Mouse (Mus musculus) spleen, adult 2 months (tissue): ENCODE results near the gene Tia1. TPM values are rescaled to one million over a fixed set of nuclear protein-coding genes. Genes with fewer than 3 reads are reported as not detected.

ENCODE experiments used
- DNase-seq, 2 experiments: peaks; one replicate each; pipeline versions ENCODE4 v3.0.0 to v3.0.0-alpha.2; 2012 to 2021; ENCODE audit warnings: low spot score in 2 of 2, low read depth in 1 of 2
- H3K27ac ChIP-seq: fragments of 200-500 bp; 2 replicates; pipeline ENCODE4 v1.5.1; 2012; ENCODE audit warnings: low read length, inconsistent platforms; ENCODE audit not compliant: insufficient read depth
- H3K27me3 ChIP-seq: fragments of 200-500 bp; 2 replicates; pipeline ENCODE4 v1.6.1; 2012; ENCODE audit warnings: mild to moderate bottlenecking, moderate library complexity, low read length, inconsistent platforms; ENCODE audit not compliant: control insufficient read depth, insufficient read depth
- H3K36me3 ChIP-seq: fragments of 200-500 bp; 2 replicates; pipeline ENCODE4 v1.6.1; 2012; ENCODE audit warnings: mild to moderate bottlenecking, low read length, inconsistent platforms; ENCODE audit not compliant: control insufficient read depth, insufficient read depth
- H3K4me1 ChIP-seq: fragments of 200-500 bp; 2 replicates; pipeline ENCODE4 v1.6.1; 2011; ENCODE audit warnings: inconsistent platforms; ENCODE audit not compliant: control insufficient read depth, insufficient read depth, insufficient read length
- H3K4me3 ChIP-seq: fragments of 200-500 bp; 2 replicates; pipeline ENCODE4 v1.5.1; 2011; ENCODE audit warnings: mild to moderate bottlenecking, inconsistent platforms; ENCODE audit not compliant: insufficient read depth, insufficient read length; ENCODE audit errors: extremely low read depth
- CTCF ChIP-seq: fragments of 200-500 bp; IDR thresholded peaks from 2 replicates; pipeline ENCODE4 v1.5.1; 2011; ENCODE audit warnings: mild to moderate bottlenecking, inconsistent platforms; ENCODE audit not compliant: insufficient read depth, insufficient read length, insufficient replicate concordance; ENCODE audit errors: extremely low read depth
- POLR2A ChIP-seq: fragments of 200-500 bp; IDR thresholded peaks from 2 replicates; pipeline ENCODE4 v1.6.1; 2011; ENCODE audit warnings: low read depth, low read length, inconsistent platforms
- WGBS: fragments of 180-500 bp; shearing (Covaris S2); methylation state at CpG from one replicate; pipeline ENCODE4 v1.1.7; 2018; 5-methylcytosine and 5-hydroxymethylcytosine counted together
- polyA plus RNA-seq: library from polyadenylated mRNA; depleted of rRNA; stranded (reverse); fragments of >200 nt; gene quantifications from 2 replicates; pipeline ENCODE4 v1.2.3, GENCODE M21; 2012

The Tia1 gene
- polyA plus RNA-seq, 1 experiment = 15.4 TPM

- TF ChIP-seq POLR2A = no peak
- TF ChIP-seq CTCF = no peak
- 95% methylated on average over 9 of the region's 9 CpGs for WGBS
These were observed 9.0 kb upstream of the Tia1 start for GRCm38 (mm10) chr6:86395021-86395420.

DNA sequence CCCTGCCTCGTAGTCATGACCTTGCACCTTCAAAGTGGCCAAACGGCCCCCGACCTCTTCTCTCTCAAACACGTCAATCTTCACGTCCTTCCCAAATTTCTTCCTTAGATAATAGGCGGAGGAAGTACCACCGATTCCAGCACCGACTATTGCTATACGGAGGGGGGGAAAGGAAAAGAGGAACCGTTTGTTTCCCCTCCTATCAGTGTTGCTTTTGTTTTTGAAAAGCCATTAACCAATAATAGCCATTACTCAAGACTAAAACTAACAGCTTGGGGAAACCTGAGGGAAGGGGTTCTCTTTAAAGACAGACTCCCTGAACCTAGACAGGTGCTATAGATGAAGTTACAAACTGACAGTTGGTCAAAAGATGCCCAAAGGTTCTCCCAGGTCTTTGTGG is 8.1 kb upstream of the Tia1 start:
- no peak for TF ChIP-seq POLR2A
- Histone ChIP-seq H3K27me3 (no peaks in the 10 kb centered on the region), H3K27ac (no peak overlapping the region), H3K4me3 (peak overlapping the region; percentile 93; the same call in 1 of the 2 replicates), H3K4me1 (peaks cover 5% of the 10 kb centered on the region), H3K36me3 (peaks cover 4% of the 10 kb centered on the region)
- WGBS = 19% methylated on average over 10 of the region's 10 CpGs
- DNase-seq = no peak

More at GRCm38 (mm10) chr6:86395021-86395420, 9.0 kb upstream of the Tia1 start:
- H3K4me3 ChIP-seq = no peak overlapping the region
- H3K27ac ChIP-seq = no peak overlapping the region
- peaks cover 5% of the 10 kb centered on the region for H3K4me1 ChIP-seq
- H3K27me3 ChIP-seq = no peaks in the 10 kb centered on the region
- H3K36me3 ChIP-seq = peaks cover 4% of the 10 kb centered on the region
- DNase-seq = no peak

- Histone ChIP-seq H3K27me3 (no peaks in the 10 kb centered on the region), H3K4me1 (peaks cover 5% of the 10 kb centered on the region), H3K27ac (peak within 1 kb of the TSS; percentile 66), H3K4me3 (peak within 1 kb of the TSS; percentile 93), H3K36me3 (peaks cover 2% of the 10 kb centered on the region; the same call in 1 of the 2 replicates)
- under 1% methylated on average over 51 of the region's 51 CpGs for WGBS
- DNase-seq = peak; percentile 50 to 83
- no peak for TF ChIP-seq CTCF
- TF ChIP-seq POLR2A = peak; percentile 69
These were observed 7.3 kb upstream of the Tia1 start, which contains the start of gene Pcyox1 for GRCm38 (mm10) chr6:86396581-86397256. Gene Pcyox1, minus strand, starts transcription at chr6:86397154.

- Histone ChIP-seq H3K36me3 (no peaks in the 10 kb centered on the region), H3K27ac (peak overlapping the region; percentile 60), H3K27me3 (no peaks in the 10 kb centered on the region), H3K4me1 (peaks cover 5% of the 10 kb centered on the region), H3K4me3 (peak overlapping the region; percentile 93)
- no peak for DNase-seq
- WGBS = 1% methylated on average over 14 of the region's 14 CpGs
- TF ChIP-seq CTCF (no peak), POLR2A (no peak)
These were observed 6.6 kb upstream of the Tia1 start for GRCm38 (mm10) chr6:86397257-86397980.

GRCm38 (mm10) chr6:86398986-86399385 is 5.0 kb upstream of the Tia1 start:
- TF ChIP-seq POLR2A = no peak
- TF ChIP-seq CTCF = no peak
- no peak for DNase-seq
- Histone ChIP-seq H3K4me1 (peaks cover 5% of the 10 kb centered on the region), H3K36me3 (no peaks in the 10 kb centered on the region), H3K27me3 (no peaks in the 10 kb centered on the region), H3K27ac (no peak overlapping the region), H3K4me3 (no peak overlapping the region)
- 92% methylated on average over 2 of the region's 2 CpGs for WGBS

- WGBS = 78% methylated on average over 2 of the region's 2 CpGs
- no peak overlapping the region for H3K27ac ChIP-seq
- H3K4me3 ChIP-seq = no peak overlapping the region
- H3K36me3 ChIP-seq = no peaks in the 10 kb centered on the region
- peaks cover 6% of the 10 kb centered on the region for H3K4me1 ChIP-seq
- no peaks in the 10 kb centered on the region for H3K27me3 ChIP-seq
- TF ChIP-seq CTCF (no peak), POLR2A (no peak)
- no peak for DNase-seq
These were observed 4.0 kb upstream of the Tia1 start for GRCm38 (mm10) chr6:86399995-86400394.

GRCm38 (mm10) chr6:86400972-86401371 is 3.0 kb upstream of the Tia1 start:
- H3K27me3 ChIP-seq = no peaks in the 10 kb centered on the region
- H3K4me1 ChIP-seq = peaks cover 8% of the 10 kb centered on the region
- WGBS = 6% methylated on average over 9 of the region's 9 CpGs
- H3K36me3 ChIP-seq = no peaks in the 10 kb centered on the region
- TF ChIP-seq POLR2A (no peak), CTCF (peak; percentile 63; the same call in 1 of the 2 replicates)
- DNase-seq = peak; percentile 74 to 84
- H3K4me3 ChIP-seq = no peak overlapping the region
- H3K27ac ChIP-seq = no peak overlapping the region
